Comparison of ENCODE assay signal across 9 mouse cellular contexts in the genomic region with DNA sequence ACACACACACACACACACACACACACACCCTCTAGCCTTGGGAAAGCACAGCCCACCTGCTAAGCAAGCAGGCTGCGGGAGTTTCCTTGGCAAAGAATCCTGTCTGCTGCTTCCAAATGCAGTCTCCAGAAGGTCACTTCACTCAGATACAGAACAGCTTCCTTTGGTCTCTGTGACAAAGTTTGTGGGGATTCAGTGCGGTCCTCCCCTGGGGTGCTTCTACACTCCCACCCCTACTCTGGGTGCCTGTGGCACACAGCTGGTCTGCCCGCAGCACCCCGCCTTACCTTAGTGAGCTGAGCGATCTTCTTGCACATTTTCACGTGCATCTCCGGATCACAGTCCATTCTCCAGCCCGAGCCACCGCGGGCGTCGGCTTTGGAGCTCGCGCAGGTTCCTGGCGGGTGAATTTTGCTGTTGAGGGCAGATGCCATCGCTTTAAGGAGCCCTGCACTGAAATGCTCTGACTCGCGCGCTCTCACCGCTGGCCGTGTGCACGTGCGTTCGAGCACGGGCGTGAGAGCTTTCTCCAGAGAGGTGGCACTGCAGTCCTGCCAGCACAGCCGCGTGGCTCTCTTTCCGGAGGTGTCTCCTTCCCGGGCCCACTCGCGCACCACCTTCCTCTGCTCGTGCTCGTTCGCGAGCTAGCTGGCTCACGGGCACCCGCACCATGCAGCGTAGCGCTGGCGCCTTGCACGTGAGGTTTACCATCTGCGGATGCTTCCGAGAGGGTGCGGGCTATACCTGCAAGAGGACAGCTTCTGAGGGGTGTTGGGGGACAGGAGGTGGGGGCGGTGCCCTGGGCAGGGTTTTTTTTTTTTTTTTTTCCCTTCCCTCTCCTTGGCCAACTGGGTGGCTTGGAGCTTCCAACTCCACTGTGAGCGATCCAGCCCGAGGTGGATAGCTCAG. TPM values are rescaled to one million over a fixed set of nuclear protein-coding genes. Genes with fewer than 3 reads are reported as not detected.
DNase-seq lines count a peak whose midpoint lies in the region; ATAC-seq and TF ChIP-seq lines count a peak whose summit lies in the region.
"Had no signal": no experiment of that assay in that cellular context is flagged by ENCODE, and none has a peak within 500 bp of the region (broad histone marks: within the 10 kb centered on the region; RNA-seq: fewer than 3 reads in every experiment).

A gene (minus strand): TSS at position 809 of the 909 bp plus-strand sequence.

- peak; percentile 97 for ATAC-seq in forebrain, embryonic 15.5 days (replicated peaks)
- ATAC-seq in inflammation-experienced regulatory T-cells, adult 6 months: peak; percentile 54
- ATAC-seq in erythroid progenitor cell, adult 5-6 weeks (replicated peaks; ENCODE audit: low FRiP score, poor library complexity, severe bottlenecking): no peak

- H3K9ac ChIP-seq in forebrain, embryonic 15.5 days (replicated peaks): peak within 1 kb of the TSS; percentile 70

- peak within 1 kb of the TSS; percentile 64 for H3K4me3 ChIP-seq in forebrain, embryonic 15.5 days
- peak within 1 kb of the TSS; percentile 65 for H3K4me3 ChIP-seq in left cerebral cortex, adult 2 months

- under 1% methylated on average over 48 of the region's 48 CpGs for WGBS in forebrain, embryonic 15.5 days

- H3K9me3 ChIP-seq in forebrain, embryonic 15.5 days: no peaks in the 10 kb centered on the region

- H3K27ac ChIP-seq in forebrain, embryonic 15.5 days (replicated peaks): peak within 1 kb of the TSS; percentile 61
- H3K27ac ChIP-seq in left cerebral cortex, adult 2 months: peak within 1 kb of the TSS; percentile 86
- H3K27ac ChIP-seq: macrophage had no signal

- H3K4me1 ChIP-seq in forebrain, embryonic 15.5 days: peaks cover 16% of the 10 kb centered on the region

- peak within 1 kb of the TSS; percentile 94 for H3K4me2 ChIP-seq in forebrain, embryonic 15.5 days (replicated peaks)

- DNase-seq in R1 (ENCODE audit: low read depth, low spot score): peak; percentile 51
- peak; percentile 69 for DNase-seq in cerebellum, adult 11 months
- peak; percentile 76 to 84 for DNase-seq in left cerebral cortex, adult 2 months (ENCODE audit: extremely low spot score in 1 of 2, low spot score in 2 of 2)
- DNase-seq in lung, postnatal 25 days (ENCODE audit: low spot score): peak; percentile 16
- DNase-seq in retina, embryonic 14.5 days (ENCODE audit: low spot score): peak; percentile 73

- no peak for TF ChIP-seq CTCF in left cerebral cortex, adult 2 months (IDR thresholded peaks at IDR 0.05)

- no peaks in the 10 kb centered on the region for H3K36me3 ChIP-seq in forebrain, embryonic 15.5 days

- 0 out of 2 replicates have a peak, but pooled peaks cover 2% of the 10 kb centered on the region for H3K27me3 ChIP-seq in forebrain, embryonic 15.5 days

- intact Hi-C loops in left cerebral cortex, adult 2 months (cut with DNase I): loop anchor here (2.0 kb wide), 1 partner anchor 30 kb away; a partner anchor contains a TSS

RNA-seq across cellular contexts. Expression of the gene that starts here (rescaled TPM):
- polyA plus RNA-seq in forebrain, embryonic 15.5 days (2015; fragmentation: Nextera tagmentation; extraction: Ambion mirVana): 3.7 and 4.2 TPM in 2 replicates
- under 1 TPM in 2 of 3 experiments, not detected in 1; 0.08 to 0.28 TPM for polyA plus RNA-seq in inflammation-experienced regulatory T-cells, adult 6 months (2017; shearing (Covaris generic))
- 1 to 10 TPM; 8.1 TPM for total RNA-seq in left cerebral cortex, adult 2 months (2021)
- total RNA-seq in erythroid progenitor cell, adult 5-6 weeks (2015; ENCODE audit: low replicate concordance): not detected in 2 replicates
- not detected in 2 replicates for total RNA-seq in erythroid progenitor cell, adult 5-6 weeks (2017; ENCODE audit: low replicate concordance)
- polyA plus RNA-seq: macrophage had no signal

Comparison
In these comparisons a context has a peak if more than half of its experiments do, and no peak if none do; other contexts are left out.
1. RNA of the gene that starts here (total RNA-seq): 8.1 TPM in left cerebral cortex, adult 2 months; not detected in erythroid progenitor cell, adult 5-6 weeks; every median in the first group is over 4 times any median in the second.
2. Peak in ATAC-seq in inflammation-experienced regulatory T-cells, adult 6 months; RNA of the gene not detected or under 1 TPM.
3. DNase-seq: peak in every context shown above with its lines; median percentile 80 in left cerebral cortex, adult 2 months; 73 in retina, embryonic 14.5 days; 69 in cerebellum, adult 11 months; 51 in R1; 16 in lung, postnatal 25 days.